Mouse (Mus musculus) heart, embryonic 10.5 days (tissue): ENCODE results near the gene Klf12. TPM values are rescaled to one million over a fixed set of nuclear protein-coding genes. Genes with fewer than 3 reads are reported as not detected.

Source experiments
- DNase-seq: peaks from one replicate; pipeline ENCODE4 v3.0.0-alpha.2; 2017; ENCODE audit warnings: low spot score
- H3K27ac ChIP-seq: fragments of 300-500 bp; sonication (generic); 2 replicates; pipeline ENCODE4 v1.5.1; 2016; ENCODE audit warnings: mild to moderate bottlenecking
- H3K27me3 ChIP-seq: fragments of 300-500 bp; sonication (generic); 2 replicates; pipeline ENCODE4 v1.6.1; 2016; ENCODE audit warnings: mild to moderate bottlenecking; ENCODE audit not compliant: poor library complexity, insufficient read depth, severe bottlenecking
- H3K36me3 ChIP-seq: fragments of 300-500 bp; sonication (generic); 2 replicates; pipeline ENCODE4 v1.6.1; 2016; ENCODE audit warnings: mild to moderate bottlenecking, moderate library complexity
- H3K4me1 ChIP-seq: fragments of 300-500 bp; sonication (generic); 2 replicates; pipeline ENCODE4 v1.6.1; 2016; ENCODE audit warnings: mild to moderate bottlenecking
- H3K4me3 ChIP-seq: fragments of 300-500 bp; sonication (generic); 2 replicates; pipeline ENCODE4 v1.5.1; 2016; ENCODE audit warnings: mild to moderate bottlenecking, moderate library complexity
- H3K9me3 ChIP-seq: fragments of 300-500 bp; sonication (generic); 2 replicates; pipeline ENCODE4 v1.6.1; 2016; ENCODE audit warnings: mild to moderate bottlenecking, moderate library complexity
- WGBS: fragments of 180-500 bp; shearing (Covaris S2); methylation state at CpG from one replicate; pipeline ENCODE4 v1.1.7; 2016; 5-methylcytosine and 5-hydroxymethylcytosine counted together
- polyA plus RNA-seq: library from polyadenylated mRNA; unstranded; fragments of >200 nt; fragmentation: Nextera tagmentation; extraction: Ambion mirVana; gene quantifications from 2 replicates; pipeline ENCODE4 v1.2.1, GENCODE M21; 2016

The Klf12 gene
- polyA plus RNA-seq, 1 experiment from 2014 or later: 8.4 TPM

DNA sequence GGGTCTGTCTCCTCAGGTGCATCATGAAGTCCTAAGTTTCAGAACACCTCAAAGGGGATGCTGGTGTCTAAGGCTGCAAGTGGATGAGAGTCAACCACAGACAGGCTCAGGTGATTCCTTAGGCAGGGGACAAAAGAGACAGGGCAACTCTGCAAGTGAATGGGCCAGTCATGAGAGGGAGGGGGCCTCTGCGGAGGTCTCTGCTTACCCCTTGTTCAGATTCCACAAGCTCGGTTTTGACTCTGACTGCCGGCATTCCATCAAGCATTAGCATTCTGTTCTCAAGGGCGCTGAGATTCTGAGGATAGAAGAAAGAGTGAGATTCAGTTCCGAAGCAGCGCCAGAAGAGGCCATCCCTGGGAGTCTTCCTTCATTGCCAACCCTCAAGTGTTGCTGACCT, 174.9 kb downstream of the Klf12 start:
- no peak overlapping the region for H3K4me3 ChIP-seq
- 35% methylated on average over 6 of the region's 6 CpGs for WGBS
- DNase-seq: no peak
- no peaks in the 10 kb centered on the region for H3K36me3 ChIP-seq
- H3K9me3 ChIP-seq: no peaks in the 10 kb centered on the region
- no peaks in the 10 kb centered on the region for H3K27me3 ChIP-seq
- peaks cover 23% of the 10 kb centered on the region for H3K4me1 ChIP-seq
- H3K27ac ChIP-seq: no peak overlapping the region

GRCm38 (mm10) chr14:100105570-100105969, 178.9 kb downstream of the Klf12 start:
- Histone ChIP-seq H3K27me3 (no peaks in the 10 kb centered on the region), H3K4me3 (no peak overlapping the region), H3K9me3 (no peaks in the 10 kb centered on the region), H3K27ac (no peak overlapping the region), H3K36me3 (no peaks in the 10 kb centered on the region), H3K4me1 (peaks cover 11% of the 10 kb centered on the region)
- no peak for DNase-seq
- WGBS: 82% methylated on average over 10 of the region's 10 CpGs

- H3K36me3 ChIP-seq: no peaks in the 10 kb centered on the region
- no peak overlapping the region for H3K4me3 ChIP-seq
- H3K4me1 ChIP-seq: peaks cover 11% of the 10 kb centered on the region
- WGBS: 89% methylated on average over 12 of the region's 12 CpGs
- no peaks in the 10 kb centered on the region for H3K9me3 ChIP-seq
- DNase-seq: no peak
- H3K27me3 ChIP-seq: no peaks in the 10 kb centered on the region
- no peak overlapping the region for H3K27ac ChIP-seq
These were observed 179.7 kb downstream of the Klf12 start for GRCm38 (mm10) chr14:100104818-100105217.

DNA sequence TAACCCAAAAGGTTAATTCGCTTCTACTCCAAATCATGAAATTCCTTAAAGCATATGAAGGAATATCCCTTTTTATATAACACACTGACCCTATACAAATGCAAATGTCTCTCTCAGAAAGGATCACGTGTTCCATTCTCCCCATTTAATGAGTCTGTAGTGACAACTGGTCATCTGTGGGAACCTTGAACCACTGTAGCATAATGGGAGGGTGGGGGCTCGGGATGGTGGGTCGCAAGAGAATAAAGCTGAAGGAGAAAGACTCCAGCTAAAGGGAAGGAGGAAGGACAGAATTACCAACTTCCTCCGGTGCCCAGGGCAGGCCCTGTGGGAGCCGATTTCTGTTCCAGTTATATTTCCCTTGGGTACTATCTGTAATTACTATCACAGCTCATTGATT, 180.7 kb downstream of the Klf12 start:
- no peak for DNase-seq
- WGBS: 81% methylated on average over 6 of the region's 6 CpGs
- H3K36me3 ChIP-seq: no peaks in the 10 kb centered on the region

DNA sequence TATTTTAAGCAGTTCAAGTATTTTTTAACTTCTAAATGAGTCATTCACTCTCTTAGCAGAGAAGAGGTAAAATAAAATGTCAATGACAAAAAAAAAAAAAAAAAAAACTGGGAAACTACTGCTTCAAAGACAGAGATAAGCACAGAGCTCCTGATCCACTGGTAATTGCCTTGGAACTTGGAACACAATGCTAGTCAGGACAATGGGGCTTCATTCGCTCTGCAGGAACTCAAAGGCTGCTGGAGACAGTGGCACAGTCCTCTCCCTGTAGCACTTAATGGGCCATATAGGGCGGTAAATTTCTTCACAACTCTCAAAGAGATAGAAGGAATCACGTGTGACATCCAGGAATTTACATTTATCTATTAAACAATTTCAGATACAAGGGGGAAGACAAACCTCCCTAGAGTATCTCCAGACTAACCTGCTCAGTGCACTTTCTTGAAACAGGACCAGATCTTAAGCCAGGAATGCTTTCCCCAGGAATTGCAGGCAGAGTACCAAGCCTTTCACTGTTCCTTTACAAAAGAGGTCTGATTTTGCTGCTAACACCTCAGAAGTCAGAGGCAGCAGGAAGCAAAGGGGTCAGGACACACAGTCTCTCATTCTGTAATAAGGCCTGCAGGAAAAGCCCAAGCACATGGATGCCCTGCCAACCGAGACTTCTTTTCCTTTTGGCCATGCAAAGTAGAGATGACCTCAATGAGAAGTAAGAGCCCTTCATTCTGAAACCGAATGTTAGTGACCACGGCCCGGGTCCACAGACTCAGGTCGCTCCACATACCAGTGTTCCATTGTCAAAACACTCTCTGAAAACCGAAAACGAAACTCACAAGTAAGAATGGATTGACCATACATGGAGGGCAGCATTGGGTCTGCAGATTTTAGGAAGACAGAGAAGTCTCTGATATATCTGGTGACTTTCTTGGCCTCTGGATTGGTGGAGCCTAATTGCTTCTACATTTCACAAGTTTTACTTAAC, 187.0 kb downstream of the Klf12 start:
- H3K9me3 ChIP-seq: no peaks in the 10 kb centered on the region
- H3K27ac ChIP-seq: no peak overlapping the region
- no peaks in the 10 kb centered on the region for H3K4me1 ChIP-seq
- no peak overlapping the region for H3K4me3 ChIP-seq
- H3K36me3 ChIP-seq: no peaks in the 10 kb centered on the region
- no peaks in the 10 kb centered on the region for H3K27me3 ChIP-seq
- no peak for DNase-seq
- WGBS: 75% methylated on average over 10 of the region's 10 CpGs

More for the DNA sequence above, 180.7 kb downstream of the Klf12 start:
- Histone ChIP-seq H3K27me3 (no peaks in the 10 kb centered on the region), H3K27ac (no peak overlapping the region), H3K9me3 (no peaks in the 10 kb centered on the region), H3K4me1 (peaks cover 8% of the 10 kb centered on the region; the same call in 1 of the 2 replicates), H3K4me3 (no peak overlapping the region)

GRCm38 (mm10) chr14:100095730-100096129, 188.7 kb downstream of the Klf12 start:
- Histone ChIP-seq H3K36me3 (no peaks in the 10 kb centered on the region), H3K27me3 (no peaks in the 10 kb centered on the region), H3K9me3 (no peaks in the 10 kb centered on the region), H3K27ac (no peak overlapping the region), H3K4me3 (no peak overlapping the region), H3K4me1 (no peaks in the 10 kb centered on the region)
- 77% methylated on average over 3 of the region's 3 CpGs for WGBS
- no peak for DNase-seq

DNA sequence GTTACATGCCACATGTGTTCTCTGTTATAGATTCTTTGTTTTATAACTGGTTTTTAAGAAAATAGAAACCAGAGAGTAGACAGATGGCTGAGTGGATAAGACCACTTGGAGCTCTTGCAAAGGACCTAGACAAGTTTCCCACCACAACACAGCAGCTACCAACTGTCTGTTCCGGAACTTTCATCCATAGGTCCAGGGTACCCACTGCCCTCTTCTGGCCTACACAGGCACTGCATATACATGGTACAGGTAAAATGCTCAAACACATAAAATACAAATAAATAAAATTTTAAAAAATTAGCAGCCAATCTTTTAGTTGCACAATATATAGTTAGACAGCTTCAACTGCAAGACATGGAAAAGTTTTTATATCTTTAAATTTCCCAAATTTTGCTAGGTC, 194.0 kb downstream of the Klf12 start:
- H3K4me1 ChIP-seq: no peaks in the 10 kb centered on the region
- H3K27me3 ChIP-seq: no peaks in the 10 kb centered on the region
- WGBS: 86% methylated on average over 1 of the region's 1 CpGs
- no peaks in the 10 kb centered on the region for H3K9me3 ChIP-seq
- no peak overlapping the region for H3K4me3 ChIP-seq
- H3K36me3 ChIP-seq: no peaks in the 10 kb centered on the region
- H3K27ac ChIP-seq: no peak overlapping the region
- DNase-seq: no peak

GRCm38 (mm10) chr14:100079620-100080019, 204.9 kb downstream of the Klf12 start:
- H3K27me3 ChIP-seq: no peaks in the 10 kb centered on the region
- no peaks in the 10 kb centered on the region for H3K9me3 ChIP-seq
- 48% methylated on average over 4 of the region's 4 CpGs for WGBS
- H3K4me1 ChIP-seq: no peaks in the 10 kb centered on the region
- no peak for DNase-seq
- H3K36me3 ChIP-seq: no peaks in the 10 kb centered on the region
- H3K27ac ChIP-seq: no peak overlapping the region
- no peak overlapping the region for H3K4me3 ChIP-seq

DNA sequence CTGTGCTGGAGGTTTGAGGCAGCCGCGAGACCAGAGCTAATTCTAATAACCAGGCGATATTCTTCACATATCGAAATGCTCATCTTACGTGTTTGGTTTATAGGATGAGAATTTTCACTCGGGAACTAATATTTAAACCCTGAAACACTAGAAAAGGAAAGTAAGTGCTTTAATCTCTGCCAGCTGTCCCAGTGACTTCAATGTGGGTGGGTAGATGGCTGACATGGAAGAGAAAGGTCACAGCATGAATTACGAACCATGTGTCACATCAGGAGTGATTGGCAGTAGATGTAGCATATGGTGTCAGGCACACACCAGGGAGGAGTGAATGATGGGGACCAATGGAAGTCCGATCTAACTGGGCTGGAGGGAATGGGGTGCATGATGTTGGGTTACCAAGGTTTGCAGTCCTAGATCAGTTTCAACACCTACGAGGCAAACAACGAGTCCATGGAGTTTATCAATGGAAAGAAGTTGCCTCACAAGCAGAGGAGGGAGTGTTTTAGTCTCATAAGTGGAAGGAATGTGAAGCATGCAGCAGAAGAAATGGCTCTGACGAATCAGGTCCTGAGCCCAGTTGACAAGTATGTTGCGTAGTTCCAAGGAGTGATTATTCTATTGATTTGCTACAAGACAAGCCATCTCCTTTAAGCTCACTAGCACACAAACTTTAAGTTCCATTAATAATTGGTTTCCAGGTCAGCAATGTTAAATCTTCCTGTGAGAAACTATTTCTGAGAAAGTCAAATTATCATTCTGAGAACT, 211.9 kb downstream of the Klf12 start:
- H3K27ac ChIP-seq: no peak overlapping the region
- H3K4me3 ChIP-seq: no peak overlapping the region
- H3K9me3 ChIP-seq: no peaks in the 10 kb centered on the region
- peaks cover 10% of the 10 kb centered on the region for H3K4me1 ChIP-seq
- H3K27me3 ChIP-seq: no peaks in the 10 kb centered on the region
- no peaks in the 10 kb centered on the region for H3K36me3 ChIP-seq
- WGBS: 65% methylated on average over 12 of the region's 12 CpGs
- no peak for DNase-seq

DNA sequence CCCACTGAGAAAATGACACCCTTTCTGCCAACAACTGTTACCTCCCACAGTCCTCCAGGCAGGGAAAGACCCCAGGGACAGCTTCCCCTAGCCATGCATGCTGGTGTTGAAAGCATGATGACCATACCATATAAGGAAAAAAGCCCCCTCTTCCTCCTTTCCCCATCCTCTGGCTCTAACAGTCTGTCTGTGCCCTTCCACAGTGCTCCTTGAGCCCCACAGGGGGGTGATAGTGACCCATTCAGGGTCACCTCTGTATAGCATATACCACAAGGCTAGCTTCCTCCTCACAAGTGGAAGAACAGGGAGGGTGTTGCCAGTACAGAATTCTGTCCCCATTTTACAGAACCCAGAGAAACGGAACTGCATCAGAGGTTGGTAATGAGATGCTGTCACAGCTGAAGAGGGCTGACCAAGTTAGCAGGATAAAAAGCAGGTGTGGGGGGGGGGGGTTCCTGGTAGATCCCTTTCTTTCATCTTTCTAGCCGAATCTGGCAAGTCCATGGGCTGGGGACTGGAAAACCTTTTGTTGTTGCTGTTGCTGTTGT, 214.9 kb downstream of the Klf12 start:
- Histone ChIP-seq H3K9me3 (no peaks in the 10 kb centered on the region), H3K27ac (no peak overlapping the region), H3K36me3 (no peaks in the 10 kb centered on the region), H3K4me1 (peaks cover 10% of the 10 kb centered on the region), H3K27me3 (no peaks in the 10 kb centered on the region), H3K4me3 (no peak overlapping the region)
- 28% methylated on average over 2 of the region's 2 CpGs for WGBS
- DNase-seq: no peak

- Histone ChIP-seq H3K27ac (no peak overlapping the region), H3K9me3 (no peaks in the 10 kb centered on the region), H3K27me3 (no peaks in the 10 kb centered on the region), H3K36me3 (no peaks in the 10 kb centered on the region), H3K4me3 (no peak overlapping the region), H3K4me1 (peaks cover 10% of the 10 kb centered on the region)
- WGBS: 48% methylated on average over 5 of the region's 5 CpGs
- DNase-seq: no peak
These were observed 215.8 kb downstream of the Klf12 start for GRCm38 (mm10) chr14:100068715-100069114.

DNA sequence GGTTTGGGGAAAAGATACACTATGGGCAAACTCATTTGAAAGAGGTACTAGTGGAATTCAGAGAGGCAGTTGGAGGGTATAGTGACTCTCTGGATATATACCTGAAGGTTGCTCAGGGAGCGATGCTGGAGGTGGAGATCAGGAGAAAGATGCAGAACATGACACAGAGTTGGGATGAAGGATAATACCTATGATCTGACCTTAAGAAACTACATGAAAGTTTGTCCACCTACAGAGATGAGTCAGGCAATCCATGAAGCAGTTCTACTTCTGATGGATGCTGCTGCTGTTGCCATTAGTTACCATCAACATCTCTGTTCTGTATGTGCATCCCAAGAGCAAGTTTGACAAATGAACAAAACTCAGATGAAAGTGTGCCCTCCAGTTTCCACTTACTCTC, 222.0 kb downstream of the Klf12 start:
- no peak for DNase-seq
- WGBS: 92% methylated on average over 1 of the region's 1 CpGs
- Histone ChIP-seq H3K4me1 (no peaks in the 10 kb centered on the region), H3K36me3 (no peaks in the 10 kb centered on the region), H3K9me3 (no peaks in the 10 kb centered on the region), H3K27me3 (no peaks in the 10 kb centered on the region), H3K27ac (no peak overlapping the region), H3K4me3 (no peak overlapping the region)

GRCm38 (mm10) chr14:100054150-100054549, 230.3 kb downstream of the Klf12 start:
- H3K27me3 ChIP-seq: no peaks in the 10 kb centered on the region
- no peaks in the 10 kb centered on the region for H3K4me1 ChIP-seq
- no peaks in the 10 kb centered on the region for H3K36me3 ChIP-seq
- no peak for DNase-seq
- H3K4me3 ChIP-seq: no peak overlapping the region
- WGBS: 69% methylated on average over 2 of the region's 2 CpGs
- H3K27ac ChIP-seq: no peak overlapping the region
- H3K9me3 ChIP-seq: no peaks in the 10 kb centered on the region
